Mouse (Mus musculus) heart, embryonic 16.5 days (tissue): Measurements from ENCODE around the gene Ube4a. TPM values are rescaled to one million over a fixed set of nuclear protein-coding genes. Genes with fewer than 3 reads are reported as not detected.

Source experiments
- ATAC-seq: fragments of 200-750 bp; cut with Nextera tagmentation; replicated peaks from 2 replicates; pipeline ENCODE4 v1.8.0; 2017; ENCODE audit warnings: moderate number of reproducible peaks; ENCODE audit not compliant: insufficient read depth, low FRiP score; ENCODE audit errors: extremely low read depth
- H3K27ac ChIP-seq: fragments of 300-500 bp; sonication (generic); 2 replicates; pipeline ENCODE4 v1.5.1; 2014; ENCODE audit warnings: mild to moderate bottlenecking, low read length, control low read depth, moderate library complexity
- H3K27me3 ChIP-seq: fragments of 300-500 bp; sonication (generic); 2 replicates; pipeline ENCODE4 v1.6.1; 2014; ENCODE audit warnings: low read length, mixed read lengths; ENCODE audit not compliant: control insufficient read depth, insufficient read depth
- H3K36me3 ChIP-seq: fragments of 300-500 bp; sonication (generic); 2 replicates; pipeline ENCODE4 v1.6.1; 2014; ENCODE audit not compliant: control insufficient read depth, insufficient read depth
- H3K4me1 ChIP-seq: fragments of 300-500 bp; sonication (generic); 2 replicates; pipeline ENCODE4 v1.6.1; 2014; ENCODE audit warnings: low read length, mixed read lengths; ENCODE audit not compliant: control insufficient read depth, insufficient read depth
- H3K4me2 ChIP-seq: fragments of 300-500 bp; sonication (generic); 2 replicates; pipeline ENCODE4 v1.6.1; 2014; ENCODE audit warnings: low read depth, mild to moderate bottlenecking, control low read depth, low read length
- H3K4me3 ChIP-seq: fragments of 300-500 bp; sonication (generic); 2 replicates; pipeline ENCODE4 v1.5.1; 2014; ENCODE audit warnings: mild to moderate bottlenecking, control low read depth, low read length
- H3K9ac ChIP-seq: fragments of 300-500 bp; sonication (generic); 2 replicates; pipeline ENCODE4 v1.6.1; 2014; ENCODE audit warnings: low read length, control low read depth
- H3K9me3 ChIP-seq: fragments of 300-500 bp; sonication (generic); replicated peaks from 2 replicates; pipeline ENCODE4 v1.6.1; 2016; ENCODE audit warnings: low read length; ENCODE audit not compliant: control insufficient read depth
- WGBS: fragments of 180-500 bp; shearing (Covaris S2); extraction: QIAGEN DNeasy Blood & Tissue Kit; methylation state at CpG from one replicate; pipeline ENCODE4 v1.1.7; 2014; 5-methylcytosine and 5-hydroxymethylcytosine counted together
- polyA plus RNA-seq: library from polyadenylated mRNA; unstranded; fragments of >200 nt; fragmentation: Nextera tagmentation; extraction: Ambion mirVana; gene quantifications from 2 replicates; pipeline ENCODE4 v1.2.1, GENCODE M21; 2015

The Ube4a gene
- polyA plus RNA-seq, 1 experiment from 2014 or later, result 17.7 TPM

- Histone ChIP-seq H3K27ac (peak overlapping the region; percentile 82), H3K4me3 (no peak overlapping the region), H3K9ac (no peak overlapping the region), H3K4me2 (peak overlapping the region; percentile 18; the same call in 1 of the 2 replicates), H3K36me3 (peaks cover 2% of the 10 kb centered on the region; the same call in 1 of the 2 replicates), H3K9me3 (no peaks in the 10 kb centered on the region), H3K4me1 (peaks cover 22% of the 10 kb centered on the region), H3K27me3 (no peaks in the 10 kb centered on the region)
- 37% methylated on average over 5 of the region's 5 CpGs for WGBS
- peak; percentile 70 for ATAC-seq
These were observed 60.4 kb downstream of the Ube4a start for GRCm38 (mm10) chr9:44904964-44905363.

GRCm38 (mm10) chr9:44903856-44904255 is 61.5 kb downstream of the Ube4a start:
- no peak overlapping the region for H3K4me3 ChIP-seq
- H3K36me3 ChIP-seq, result no peaks in the 10 kb centered on the region
- WGBS, result 77% methylated on average over 4 of the region's 4 CpGs
- no peak overlapping the region for H3K4me2 ChIP-seq
- H3K4me1 ChIP-seq, result peaks cover 22% of the 10 kb centered on the region
- H3K27me3 ChIP-seq, result no peaks in the 10 kb centered on the region
- no peak for ATAC-seq
- H3K9me3 ChIP-seq, result no peaks in the 10 kb centered on the region
- no peak overlapping the region for H3K27ac ChIP-seq
- H3K9ac ChIP-seq, result no peak overlapping the region

GRCm38 (mm10) chr9:44900402-44900801 is 65.0 kb downstream of the Ube4a start:
- Histone ChIP-seq H3K4me1 (peaks cover 11% of the 10 kb centered on the region), H3K4me3 (no peak overlapping the region), H3K4me2 (no peak overlapping the region), H3K9me3 (no peaks in the 10 kb centered on the region), H3K27me3 (no peaks in the 10 kb centered on the region), H3K36me3 (no peaks in the 10 kb centered on the region), H3K9ac (no peak overlapping the region), H3K27ac (no peak overlapping the region)
- WGBS, result 55% methylated on average over 4 of the region's 4 CpGs
- no peak for ATAC-seq

- Histone ChIP-seq H3K27me3 (no peaks in the 10 kb centered on the region), H3K9ac (no peak overlapping the region), H3K4me1 (peaks cover 4% of the 10 kb centered on the region), H3K4me3 (no peak overlapping the region), H3K36me3 (no peaks in the 10 kb centered on the region), H3K27ac (no peak overlapping the region), H3K9me3 (no peaks in the 10 kb centered on the region), H3K4me2 (no peak overlapping the region)
- ATAC-seq, result no peak
- WGBS, result 62% methylated on average over 3 of the region's 3 CpGs
These were observed 65.7 kb downstream of the Ube4a start for GRCm38 (mm10) chr9:44899716-44900115.

- ATAC-seq, result no peak
- H3K9me3 ChIP-seq, result no peaks in the 10 kb centered on the region
- H3K27me3 ChIP-seq, result no peaks in the 10 kb centered on the region
- no peaks in the 10 kb centered on the region for H3K4me1 ChIP-seq
- H3K27ac ChIP-seq, result no peak overlapping the region
- 50% methylated on average over 4 of the region's 4 CpGs for WGBS
- H3K4me3 ChIP-seq, result no peak overlapping the region
- no peaks in the 10 kb centered on the region for H3K36me3 ChIP-seq
- H3K9ac ChIP-seq, result no peak overlapping the region
- no peak overlapping the region for H3K4me2 ChIP-seq
These were observed 68.4 kb downstream of the Ube4a start for GRCm38 (mm10) chr9:44897024-44897423.

- H3K27ac ChIP-seq, result no peak overlapping the region
- H3K27me3 ChIP-seq, result no peaks in the 10 kb centered on the region
- H3K36me3 ChIP-seq, result no peaks in the 10 kb centered on the region
- H3K4me2 ChIP-seq, result no peak overlapping the region
- no peak overlapping the region for H3K9ac ChIP-seq
- no peak overlapping the region for H3K4me3 ChIP-seq
- ATAC-seq, result no peak
- no peaks in the 10 kb centered on the region for H3K4me1 ChIP-seq
- 29% methylated on average over 3 of the region's 3 CpGs for WGBS
- no peaks in the 10 kb centered on the region for H3K9me3 ChIP-seq
These were observed 72.7 kb downstream of the Ube4a start for GRCm38 (mm10) chr9:44892664-44893063.

- 84% methylated on average over 6 of the region's 6 CpGs for WGBS
- H3K27me3 ChIP-seq, result no peaks in the 10 kb centered on the region
- H3K9me3 ChIP-seq, result no peaks in the 10 kb centered on the region
- no peaks in the 10 kb centered on the region for H3K4me1 ChIP-seq
- no peak overlapping the region for H3K27ac ChIP-seq
- ATAC-seq, result no peak
- H3K4me3 ChIP-seq, result no peak overlapping the region
- no peak overlapping the region for H3K4me2 ChIP-seq
- no peaks in the 10 kb centered on the region for H3K36me3 ChIP-seq
- H3K9ac ChIP-seq, result no peak overlapping the region
These were observed 74.2 kb downstream of the Ube4a start for GRCm38 (mm10) chr9:44891210-44891609.

- H3K4me3 ChIP-seq, result no peak overlapping the region
- no peak overlapping the region for H3K27ac ChIP-seq
- no peaks in the 10 kb centered on the region for H3K27me3 ChIP-seq
- H3K4me2 ChIP-seq, result no peak overlapping the region
- WGBS, result 33% methylated on average over 2 of the region's 2 CpGs
- H3K4me1 ChIP-seq, result no peaks in the 10 kb centered on the region
- no peaks in the 10 kb centered on the region for H3K9me3 ChIP-seq
- no peak overlapping the region for H3K9ac ChIP-seq
- no peak for ATAC-seq
- H3K36me3 ChIP-seq, result no peaks in the 10 kb centered on the region
These were observed 75.3 kb downstream of the Ube4a start for GRCm38 (mm10) chr9:44890122-44890521.

- ATAC-seq, result no peak
- Histone ChIP-seq H3K36me3 (no peaks in the 10 kb centered on the region), H3K9ac (no peak overlapping the region), H3K27ac (no peak overlapping the region), H3K9me3 (no peaks in the 10 kb centered on the region), H3K4me1 (peaks cover 2% of the 10 kb centered on the region), H3K4me2 (no peak overlapping the region), H3K27me3 (no peaks in the 10 kb centered on the region), H3K4me3 (no peak overlapping the region)
- WGBS, result 79% methylated on average over 7 of the region's 7 CpGs
These were observed 77.2 kb downstream of the Ube4a start for GRCm38 (mm10) chr9:44888114-44888624.
